Mouse (Mus musculus) macrophage (primary cell): ENCODE measurements around the gene Cdh23. TPM values are rescaled to one million over a fixed set of nuclear protein-coding genes. Genes with fewer than 3 reads are reported as not detected.

Experiments used
- H3K27ac ChIP-seq: fragments of 350-480 bp; formaldehyde crosslinking; 2 replicates; pipeline ENCODE4 v1.9.0; 2021
- H3K36me3 ChIP-seq: fragments of 350-480 bp; formaldehyde crosslinking; 2 replicates; pipeline ENCODE4 v1.9.0; 2021; ENCODE audit errors: inconsistent target
- H3K4me3 ChIP-seq: fragments of 350-480 bp; formaldehyde crosslinking; 2 replicates; pipeline ENCODE4 v1.9.0; 2021; ENCODE audit errors: inconsistent target
- H3K79me2 ChIP-seq: fragments of 350-480 bp; formaldehyde crosslinking; 2 replicates; pipeline ENCODE4 v1.9.0; 2021; ENCODE audit errors: inconsistent target
- WGBS: methylation state at CpG from one replicate; pipeline ENCODE4 v1.1.7; 2026; ENCODE audit warnings: inconsistent platforms; ENCODE audit not compliant: missing documents; 5-methylcytosine and 5-hydroxymethylcytosine counted together
- polyA plus RNA-seq: library from polyadenylated mRNA; stranded (reverse); fragments of 250-400 nt; gene quantifications from 3 replicates; pipeline ENCODE4 v1.2.4, GENCODE M21; 2018; ENCODE audit warnings: inconsistent platforms

Gene Cdh23
- polyA plus RNA-seq, 1 experiment from 2014 or later = 0.40 TPM

GRCm38 (mm10) chr10:60266842-60267401 lies 429.4 kb downstream of the Cdh23 start:
- H3K4me3 ChIP-seq = no peak overlapping the region
- peaks cover 54% of the 10 kb centered on the region; the same call in 1 of the 2 replicates for H3K79me2 ChIP-seq
- H3K27ac ChIP-seq = no peak overlapping the region
- 98% methylated on average over 5 of the region's 8 CpGs for WGBS
- H3K36me3 ChIP-seq = no peaks in the 10 kb centered on the region

- WGBS = 93% methylated on average over 9 of the region's 10 CpGs
- no peak overlapping the region for H3K27ac ChIP-seq
- H3K4me3 ChIP-seq = no peak overlapping the region
- H3K36me3 ChIP-seq = no peaks in the 10 kb centered on the region
- peaks cover 43% of the 10 kb centered on the region; the same call in 1 of the 2 replicates for H3K79me2 ChIP-seq
These were observed 431.0 kb downstream of the Cdh23 start for GRCm38 (mm10) chr10:60265252-60265651.

GRCm38 (mm10) chr10:60263351-60263750 lies 432.9 kb downstream of the Cdh23 start:
- WGBS = 40% methylated on average over 7 of the region's 7 CpGs
- Histone ChIP-seq H3K36me3 (no peaks in the 10 kb centered on the region), H3K79me2 (peaks cover 54% of the 10 kb centered on the region; the same call in 1 of the 2 replicates), H3K27ac (peak overlapping the region; percentile 99), H3K4me3 (no peak overlapping the region)

- no CpG with 5 or more reads among the region's 3 CpGs for WGBS
- H3K79me2 ChIP-seq = peaks cover 55% of the 10 kb centered on the region; the same call in 1 of the 2 replicates
- peak overlapping the region; percentile 99 for H3K27ac ChIP-seq
These were observed 433.9 kb downstream of the Cdh23 start for GRCm38 (mm10) chr10:60262386-60262785.

GRCm38 (mm10) chr10:60261530-60261929 lies 434.8 kb downstream of the Cdh23 start:
- Histone ChIP-seq H3K27ac (peak overlapping the region; percentile 99), H3K36me3 (no peaks in the 10 kb centered on the region), H3K79me2 (peaks cover 62% of the 10 kb centered on the region; the same call in 1 of the 2 replicates), H3K4me3 (no peak overlapping the region)
- 32% methylated on average over 5 of the region's 5 CpGs for WGBS

More at GRCm38 (mm10) chr10:60262386-60262785, 433.9 kb downstream of the Cdh23 start:
- no peaks in the 10 kb centered on the region for H3K36me3 ChIP-seq
- no peak overlapping the region for H3K4me3 ChIP-seq

GRCm38 (mm10) chr10:60260557-60261294 lies 435.6 kb downstream of the Cdh23 start:
- H3K79me2 ChIP-seq = peaks cover 62% of the 10 kb centered on the region; the same call in 1 of the 2 replicates
- peak overlapping the region; percentile 99 for H3K27ac ChIP-seq
- no peaks in the 10 kb centered on the region for H3K36me3 ChIP-seq
- WGBS = 10% methylated on average over 5 of the region's 5 CpGs
- H3K4me3 ChIP-seq = no peak overlapping the region

- Histone ChIP-seq H3K27ac (peak overlapping the region; percentile 22), H3K36me3 (no peaks in the 10 kb centered on the region), H3K79me2 (peaks cover 49% of the 10 kb centered on the region; the same call in 1 of the 2 replicates), H3K4me3 (no peak overlapping the region)
- WGBS = 75% methylated on average over 12 of the region's 16 CpGs
These were observed 438.9 kb downstream of the Cdh23 start for GRCm38 (mm10) chr10:60257261-60257825.

GRCm38 (mm10) chr10:60256088-60256487 lies 440.2 kb downstream of the Cdh23 start:
- H3K4me3 ChIP-seq = no peak overlapping the region
- H3K27ac ChIP-seq = no peak overlapping the region
- no peaks in the 10 kb centered on the region for H3K36me3 ChIP-seq
- H3K79me2 ChIP-seq = peaks cover 53% of the 10 kb centered on the region; the same call in 1 of the 2 replicates
- WGBS = 97% methylated on average over 5 of the region's 6 CpGs

Other genes with a start within 250 kb of the Cdh23 start
- gene Slc29a3, start 56.3 kb upstream of the Cdh23 start, polyA plus RNA-seq = 49.5 to 143 TPM (median 110 TPM) in 3 replicates
- 0.70 to 0.96 TPM (median 0.70 TPM) in 3 replicates for gene Unc5b, start 135.1 kb upstream of the Cdh23 start, polyA plus RNA-seq